Comparison of ENCODE assay signal across 24 mouse cellular contexts in genomic region chr15:97578046-97578445, GRCm38 (mm10).
DNase-seq lines count a peak whose midpoint lies in the region; TF ChIP-seq lines count a peak whose summit lies in the region.
"Had no signal": no experiment of that assay in that cellular context is flagged by ENCODE, and none has a peak within 500 bp of the region (broad histone marks: within the 10 kb centered on the region; RNA-seq: fewer than 3 reads in every experiment).

No protein-coding gene starts in this region.

- no peak for TF ChIP-seq POLR2A in spleen, adult 2 months (IDR thresholded peaks at IDR 0.05; ENCODE audit: low read depth, low read length)

- peaks cover 8% of the 10 kb centered on the region; the same call in 1 of the 2 replicates for H3K4me1 ChIP-seq in spleen, adult 2 months (ENCODE audit: control insufficient read depth, insufficient read depth, insufficient read length)
- peaks cover 27% of the 10 kb centered on the region for H3K4me1 ChIP-seq in hindbrain, embryonic 10.5 days (replicated peaks)

- H3K9me3 ChIP-seq in hindbrain, embryonic 10.5 days = no peaks in the 10 kb centered on the region
- H3K9me3 ChIP-seq: limb, embryonic 15.5 days; midbrain, embryonic 10.5 days had no signal

- no peaks in the 10 kb centered on the region for H3K36me3 ChIP-seq in spleen, adult 2 months (ENCODE audit: control insufficient read depth, insufficient read depth, low read length)
- H3K36me3 ChIP-seq in splenic B cell, adult 2 months (ENCODE audit: control insufficient read depth, insufficient read depth, low read length, poor library complexity, severe bottlenecking) = no peaks in the 10 kb centered on the region
- no peaks in the 10 kb centered on the region for H3K36me3 ChIP-seq in hindbrain, embryonic 10.5 days
- H3K36me3 ChIP-seq: limb, embryonic 15.5 days; midbrain, embryonic 10.5 days had no signal

- DNase-seq in spleen, adult 2 months (ENCODE audit: low read depth in 1 of 2, low spot score in 2 of 2) = peak; percentile 9 to 70
- no peak for DNase-seq in spleen, postnatal 14 days (ENCODE audit: low spot score in 2 of 2)
- DNase-seq in CD4-positive, CD25-positive, alpha-beta regulatory T cell, adult 2 months (ENCODE audit: low read depth, low spot score) = peak; percentile 88
- DNase-seq in T-cell, adult 2 months (ENCODE audit: low spot score) = peak; percentile 67
- DNase-seq in splenic B cell, adult 2 months (ENCODE audit: low read depth, low spot score) = peak; percentile 78
- DNase-seq in right cerebral cortex, adult 2 months (ENCODE audit: low spot score in 2 of 2) = no peak
- no peak for DNase-seq in hindbrain, embryonic 10.5 days (ENCODE audit: low spot score)
- no peak for DNase-seq in embryo, embryonic 10 days (ENCODE audit: low spot score)
- DNase-seq: adrenal gland, adult 8-10 months; cerebellum, adult 18-20 months; cerebellum, postnatal 36 days; gastrocnemius, postnatal 14 days; heart, adult 11 months; kidney, adult 18-20 months; kidney, postnatal 4 days; layer of hippocampus, adult 9-11 months; lung, embryonic 14.5 days had no signal

- no peaks in the 10 kb centered on the region for H3K27me3 ChIP-seq in spleen, adult 2 months (ENCODE audit: control insufficient read depth, insufficient read depth, low read length)
- H3K27me3 ChIP-seq in splenic B cell, adult 2 months (ENCODE audit: control insufficient read depth, insufficient read depth, low read length, poor library complexity, severe bottlenecking) = no peaks in the 10 kb centered on the region
- H3K27me3 ChIP-seq in hindbrain, embryonic 10.5 days (ENCODE audit: insufficient read depth, poor library complexity, severe bottlenecking) = no peaks in the 10 kb centered on the region
- H3K27me3 ChIP-seq: limb, embryonic 15.5 days had no signal

- H3K4me3 ChIP-seq in spleen, adult 2 months (ENCODE audit: extremely low read depth, insufficient read depth, insufficient read length) = no peak overlapping the region
- no peak overlapping the region for H3K4me3 ChIP-seq in hindbrain, embryonic 10.5 days
- H3K4me3 ChIP-seq: left cerebral cortex, adult 2 months; limb, embryonic 15.5 days; midbrain, embryonic 10.5 days; myocyte had no signal

- no peak for TF ChIP-seq CTCF in spleen, adult 2 months (IDR thresholded peaks at IDR 0.05; ENCODE audit: extremely low read depth, insufficient read depth, insufficient read length, insufficient replicate concordance)

- 70% methylated on average over 3 of the region's 3 CpGs for WGBS in spleen, adult 2 months
- 90% methylated on average over 3 of the region's 3 CpGs for WGBS in hindbrain, embryonic 10.5 days

- H3K27ac ChIP-seq in spleen, adult 2 months (ENCODE audit: insufficient read depth, low read length) = 0 out of 2 replicates have a peak overlapping the region, but pooled peaks have one; percentile 17
- H3K27ac ChIP-seq in hindbrain, embryonic 10.5 days = no peak overlapping the region
- H3K27ac ChIP-seq: hindbrain, postnatal 0 days; left cerebral cortex, adult 2 months; limb, embryonic 15.5 days; liver, embryonic 14.5 days; midbrain, embryonic 10.5 days; stomach, postnatal 0 days had no signal

Comparison
In these comparisons a context has a peak if more than half of its experiments do, and no peak if none do; other contexts are left out.
1. DNase-seq: peak in spleen, adult 2 months (2 of 2), CD4-positive, CD25-positive, alpha-beta regulatory T cell, adult 2 months (single experiment), T-cell, adult 2 months (single experiment) and splenic B cell, adult 2 months (single experiment); none in spleen, postnatal 14 days (0 of 2), right cerebral cortex, adult 2 months (0 of 2), hindbrain, embryonic 10.5 days (single experiment) and embryo, embryonic 10 days (single experiment).